Mouse (Mus musculus) liver, embryonic 14.5 days (tissue): ENCODE results near the gene Hoxd3. TPM values are rescaled to one million over a fixed set of nuclear protein-coding genes. Genes with fewer than 3 reads are reported as not detected.

Experiments
- ATAC-seq: fragments of 200-750 bp; cut with Nextera tagmentation; 2 replicates; pipeline ENCODE4 v1.8.0; 2017; ENCODE audit warnings: moderate number of reproducible peaks, mild to moderate bottlenecking, moderate library complexity; ENCODE audit not compliant: insufficient read depth
- DNase-seq, 3 experiments: peaks; one replicate each; pipeline ENCODE4 v3.0.0-alpha.2; 2012 to 2013; ENCODE audit warnings: low read depth in 3 of 3, low spot score in 3 of 3
- H3K27ac ChIP-seq: fragments of 300-500 bp; sonication (generic); 2 replicates; pipeline ENCODE4 v1.5.1; 2014; ENCODE audit warnings: moderate library complexity, mild to moderate bottlenecking, control low read depth, inconsistent platforms
- H3K27me3 ChIP-seq: fragments of 300-500 bp; sonication (generic); 2 replicates; pipeline ENCODE4 v1.6.1; 2014; ENCODE audit warnings: mild to moderate bottlenecking, low read length, moderate library complexity; ENCODE audit not compliant: control insufficient read depth, insufficient read depth
- H3K36me3 ChIP-seq: fragments of 300-500 bp; sonication (generic); replicated peaks from 2 replicates; pipeline ENCODE4 v1.6.1; 2014; ENCODE audit warnings: low read depth; ENCODE audit not compliant: control insufficient read depth, insufficient read depth
- H3K4me1 ChIP-seq, 2 experiments: fragments of 200-500 bp in 1 of 2; fragments of 300-500 bp in 1 of 2; sonication (generic) in 1 of 2; replicated peaks; 2 replicates each; pipeline ENCODE4 v1.6.1; 2012 to 2014; ENCODE audit warnings: antibody characterized with exemption in 1 of 2, inconsistent platforms in 1 of 2, low read length in 1 of 2; ENCODE audit not compliant: control insufficient read depth in 2 of 2, insufficient read depth in 2 of 2
- H3K4me2 ChIP-seq: fragments of 300-500 bp; sonication (generic); 2 replicates; pipeline ENCODE4 v1.6.1; 2014; ENCODE audit warnings: low read depth, mild to moderate bottlenecking, control low read depth, moderate library complexity
- H3K4me3 ChIP-seq, 2 experiments: fragments of 200-500 bp in 1 of 2; fragments of 300-500 bp in 1 of 2; sonication (generic) in 1 of 2; 2 replicates each; pipeline ENCODE4 v1.5.1; 2012 to 2014; ENCODE audit warnings: low read depth in 2 of 2, low read length in 2 of 2, mild to moderate bottlenecking in 2 of 2, control low read depth in 1 of 2, inconsistent platforms in 1 of 2, moderate library complexity in 1 of 2; ENCODE audit not compliant: insufficient read depth in 1 of 2
- H3K9ac ChIP-seq: fragments of 300-500 bp; sonication (generic); replicated peaks from 2 replicates; pipeline ENCODE4 v1.6.1; 2014; ENCODE audit warnings: mild to moderate bottlenecking, control low read depth, moderate library complexity
- H3K9me3 ChIP-seq: fragments of 300-500 bp; sonication (generic); 2 replicates; pipeline ENCODE4 v1.6.1; 2016; ENCODE audit warnings: low read length, mixed read lengths; ENCODE audit not compliant: control insufficient read depth
- CTCF ChIP-seq: IDR thresholded peaks from 2 replicates; pipeline ENCODE4 v1.5.1; 2016; ENCODE audit warnings: antibody characterized with exemption, low read depth, control low read depth
- EP300 ChIP-seq: IDR thresholded peaks from 2 replicates; pipeline ENCODE4 v1.6.1; 2016; ENCODE audit warnings: antibody characterized with exemption, low read depth
- WGBS: fragments of 180-500 bp; shearing (Covaris S2); extraction: QIAGEN DNeasy Blood & Tissue Kit; methylation state at CpG from one replicate; pipeline ENCODE4 v1.1.7; 2014; ENCODE audit not compliant: insufficient replicate concordance; 5-methylcytosine and 5-hydroxymethylcytosine counted together
- polyA plus RNA-seq, 2 experiments: library from polyadenylated mRNA; depleted of rRNA in 1 of 2; stranded (reverse) in 1 of 2; unstranded in 1 of 2; fragments of >200 nt; fragmentation: Nextera tagmentation in 1 of 2; extraction: Ambion mirVana in 1 of 2; gene quantifications; 2 replicates each; pipeline versions ENCODE4 v1.2.1 to v1.2.3; 2012 to 2014

The Hoxd3 gene
- polyA plus RNA-seq, 2 experiments = 0.02 TPM; not detected in 1

- Histone ChIP-seq H3K27me3 (peaks cover 96% of the 10 kb centered on the region), H3K36me3 (no peaks in the 10 kb centered on the region), H3K9ac (no peak within 1 kb of the TSS), H3K9me3 (no peaks in the 10 kb centered on the region), H3K4me2 (peak within 1 kb of the TSS; percentile 32), H3K4me3 (peak within 1 kb of the TSS in 1 of 2 experiments; percentile 23; a peak in 2 of 4 replicates), H3K4me1 (no peaks in the 10 kb centered on the region), H3K27ac (no peak within 1 kb of the TSS)
- WGBS = under 1% methylated on average over 40 of the region's 51 CpGs
- TF ChIP-seq EP300 (no peak), CTCF (no peak)
- ATAC-seq (no peak), DNase-seq (no peak)
These were observed 43.8 kb upstream of the Hoxd3 start, which contains the start of gene Hoxd13 for GRCm38 (mm10) chr2:74667842-74668357. Gene Hoxd13, plus strand, starts transcription at chr2:74668310.

- no peak for DNase-seq
- no peaks in the 10 kb centered on the region for H3K4me1 ChIP-seq
These were observed 43.1 kb upstream of the Hoxd3 start for GRCm38 (mm10) chr2:74668370-74669229.

GRCm38 (mm10) chr2:74669230-74669578 is 42.5 kb upstream of the Hoxd3 start:
- no peak for ATAC-seq
- Histone ChIP-seq H3K27me3 (peaks cover 96% of the 10 kb centered on the region), H3K4me2 (no peak overlapping the region), H3K36me3 (no peaks in the 10 kb centered on the region), H3K9me3 (no peaks in the 10 kb centered on the region), H3K9ac (no peak overlapping the region), H3K4me3 (no peak overlapping the region), H3K27ac (no peak overlapping the region), H3K4me1 (no peaks in the 10 kb centered on the region)
- 2% methylated on average over 3 of the region's 3 CpGs for WGBS
- TF ChIP-seq CTCF = no peak
- TF ChIP-seq EP300 = no peak
- no peak for DNase-seq

More at GRCm38 (mm10) chr2:74668370-74669229, 43.1 kb upstream of the Hoxd3 start:
- Histone ChIP-seq H3K9me3 (no peaks in the 10 kb centered on the region), H3K36me3 (no peaks in the 10 kb centered on the region), H3K4me2 (peak overlapping the region; percentile 32), H3K27me3 (peaks cover 96% of the 10 kb centered on the region), H3K9ac (no peak overlapping the region), H3K27ac (no peak overlapping the region), H3K4me3 (peak overlapping the region in 1 of 2 experiments; percentile 23; a peak in 2 of 4 replicates)
- TF ChIP-seq CTCF = no peak
- no peak for TF ChIP-seq EP300
- under 1% methylated on average over 68 of the region's 74 CpGs for WGBS
- no peak for ATAC-seq

GRCm38 (mm10) chr2:74669650-74670235 is 42.0 kb upstream of the Hoxd3 start:
- ATAC-seq = no peak
- Histone ChIP-seq H3K4me2 (no peak overlapping the region), H3K27ac (no peak overlapping the region), H3K9ac (no peak overlapping the region), H3K9me3 (no peaks in the 10 kb centered on the region), H3K4me1 (no peaks in the 10 kb centered on the region), H3K27me3 (peaks cover 96% of the 10 kb centered on the region), H3K36me3 (no peaks in the 10 kb centered on the region), H3K4me3 (no peak overlapping the region)
- WGBS = 3% methylated on average over 14 of the region's 14 CpGs
- TF ChIP-seq EP300 (no peak), CTCF (no peak)
- DNase-seq = no peak

- DNase-seq (no peak), ATAC-seq (no peak)
These were observed 41.0 kb upstream of the Hoxd3 start for GRCm38 (mm10) chr2:74670632-74671188.

More at GRCm38 (mm10) chr2:74670632-74671188, 41.0 kb upstream of the Hoxd3 start:
- H3K4me1 ChIP-seq = no peaks in the 10 kb centered on the region
- H3K27ac ChIP-seq = no peak overlapping the region
- H3K4me3 ChIP-seq = no peak overlapping the region
- no peaks in the 10 kb centered on the region for H3K36me3 ChIP-seq
- 5% methylated on average over 3 of the region's 3 CpGs for WGBS
- H3K9me3 ChIP-seq = no peaks in the 10 kb centered on the region
- H3K27me3 ChIP-seq = peaks cover 97% of the 10 kb centered on the region
- TF ChIP-seq CTCF (no peak), EP300 (no peak)
- H3K9ac ChIP-seq = no peak overlapping the region
- H3K4me2 ChIP-seq = no peak overlapping the region
